Mouse (Mus musculus): ENCODE results near the gene Tmem200b.

DNA sequence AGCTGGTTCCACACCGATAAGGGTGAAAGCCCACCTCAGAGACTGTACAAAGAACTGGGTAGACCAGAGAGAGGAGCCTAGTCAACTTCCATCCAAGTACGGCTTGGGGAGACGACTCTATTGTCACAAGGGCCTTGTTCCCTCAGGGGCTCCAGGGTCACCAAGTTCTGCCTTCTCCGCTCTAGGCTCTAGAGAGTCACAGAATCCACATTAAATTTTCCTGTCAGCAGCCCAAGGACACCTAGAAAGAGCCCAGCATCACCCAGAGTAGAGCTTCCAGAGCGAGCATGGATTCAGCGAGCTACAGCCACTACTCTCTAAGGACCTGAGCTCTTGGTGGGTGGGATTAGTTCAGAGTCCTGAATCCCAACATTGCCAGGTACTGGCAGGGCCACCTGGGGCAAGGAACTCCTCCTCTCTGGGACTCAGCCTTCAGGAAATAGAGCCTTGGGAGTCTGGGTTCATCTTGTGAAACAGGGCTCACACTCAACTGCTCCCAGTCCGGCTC lies 3.5 kb upstream of the Tmem200b start:
- TF ChIP-seq CTCF (IDR thresholded peaks at IDR 0.05; ENCODE audit: low read depth), result no peak
- TF ChIP-seq EP300 (IDR thresholded peaks at IDR 0.05; ENCODE audit: low read depth), result no peak

Measured in liver, postnatal 0 days (tissue).